Mouse (Mus musculus) intestine, embryonic 16.5 days (tissue): Measurements from ENCODE around the gene Dmrta2. TPM values are rescaled to one million over a fixed set of nuclear protein-coding genes. Genes with fewer than 3 reads are reported as not detected.

Source experiments
- ATAC-seq: fragments of 200-750 bp; cut with Nextera tagmentation; 2 replicates; pipeline ENCODE4 v1.8.0; 2017; ENCODE audit warnings: moderate TSS enrichment, moderate library complexity
- H3K27ac ChIP-seq: fragments of 300-500 bp; sonication (generic); 2 replicates; pipeline ENCODE4 v1.5.1; 2014; ENCODE audit warnings: mild to moderate bottlenecking, low read length
- H3K27me3 ChIP-seq: fragments of 300-500 bp; sonication (generic); replicated peaks from 2 replicates; pipeline ENCODE4 v1.6.1; 2014; ENCODE audit warnings: low read length, control low read depth, mixed read lengths; ENCODE audit not compliant: control insufficient read depth, insufficient read depth
- H3K36me3 ChIP-seq: fragments of 300-500 bp; sonication (generic); 2 replicates; pipeline ENCODE4 v1.6.1; 2014; ENCODE audit warnings: low read length, control low read depth; ENCODE audit not compliant: control insufficient read depth, insufficient read depth
- H3K4me1 ChIP-seq: fragments of 300-500 bp; sonication (generic); 2 replicates; pipeline ENCODE4 v1.6.1; 2014; ENCODE audit warnings: low read length, control low read depth, mixed read lengths; ENCODE audit not compliant: control insufficient read depth, insufficient read depth
- H3K4me2 ChIP-seq: fragments of 300-500 bp; sonication (generic); 2 replicates; pipeline ENCODE4 v1.6.1; 2014; ENCODE audit warnings: low read depth, low read length, control low read depth
- H3K4me3 ChIP-seq: fragments of 300-500 bp; sonication (generic); 2 replicates; pipeline ENCODE4 v1.5.1; 2014; ENCODE audit warnings: mild to moderate bottlenecking, low read length
- H3K9ac ChIP-seq: fragments of 300-500 bp; sonication (generic); 2 replicates; pipeline ENCODE4 v1.6.1; 2014; ENCODE audit warnings: low read depth, low read length
- H3K9me3 ChIP-seq: fragments of 300-500 bp; sonication (generic); 2 replicates; pipeline ENCODE4 v1.6.1; 2016; ENCODE audit warnings: low read length, control low read depth; ENCODE audit not compliant: control insufficient read depth
- WGBS: fragments of 180-500 bp; shearing (Covaris S2); extraction: QIAGEN DNeasy Blood & Tissue Kit; methylation state at CpG from one replicate; pipeline ENCODE4 v1.1.7; 2014; 5-methylcytosine and 5-hydroxymethylcytosine counted together
- polyA plus RNA-seq: library from polyadenylated mRNA; unstranded; fragments of >200 nt; fragmentation: Nextera tagmentation; extraction: Ambion mirVana; gene quantifications from 2 replicates; pipeline ENCODE4 v1.2.1, GENCODE M21; 2015

The Dmrta2 gene
- polyA plus RNA-seq = 0.07 TPM in 1 of 2 replicates, not detected in the other

GRCm38 (mm10) chr4:109977148-109978067 lies at the start of gene Dmrta2:
Gene Dmrta2 (plus strand): TSS chr4:109978053.
- Histone ChIP-seq H3K9ac (no peak within 1 kb of the TSS), H3K36me3 (no peaks in the 10 kb centered on the region), H3K4me1 (peaks cover 20% of the 10 kb centered on the region), H3K4me3 (peak within 1 kb of the TSS; percentile 37), H3K27ac (no peak within 1 kb of the TSS), H3K4me2 (peak within 1 kb of the TSS; percentile 46), H3K27me3 (peaks cover 91% of the 10 kb centered on the region), H3K9me3 (peaks cover 7% of the 10 kb centered on the region; the same call in 1 of the 2 replicates)
- ATAC-seq = no peak
- WGBS = under 1% methylated on average over 64 of the region's 64 CpGs

- ATAC-seq = no peak
- Histone ChIP-seq H3K4me2 (no peak overlapping the region), H3K27ac (no peak overlapping the region), H3K27me3 (no peaks in the 10 kb centered on the region), H3K9ac (no peak overlapping the region), H3K9me3 (no peaks in the 10 kb centered on the region), H3K36me3 (0 out of 2 replicates have a peak, but pooled peaks cover 3% of the 10 kb centered on the region), H3K4me1 (no peaks in the 10 kb centered on the region), H3K4me3 (no peak overlapping the region)
- 94% methylated on average over 1 of the region's 1 CpGs for WGBS
These were observed 48.8 kb upstream of the Dmrta2 start for GRCm38 (mm10) chr4:109929058-109929457.

- 100% methylated on average over 1 of the region's 1 CpGs for WGBS
- no peak overlapping the region for H3K27ac ChIP-seq
These were observed 47.4 kb upstream of the Dmrta2 start for GRCm38 (mm10) chr4:109930445-109930844.

DNA sequence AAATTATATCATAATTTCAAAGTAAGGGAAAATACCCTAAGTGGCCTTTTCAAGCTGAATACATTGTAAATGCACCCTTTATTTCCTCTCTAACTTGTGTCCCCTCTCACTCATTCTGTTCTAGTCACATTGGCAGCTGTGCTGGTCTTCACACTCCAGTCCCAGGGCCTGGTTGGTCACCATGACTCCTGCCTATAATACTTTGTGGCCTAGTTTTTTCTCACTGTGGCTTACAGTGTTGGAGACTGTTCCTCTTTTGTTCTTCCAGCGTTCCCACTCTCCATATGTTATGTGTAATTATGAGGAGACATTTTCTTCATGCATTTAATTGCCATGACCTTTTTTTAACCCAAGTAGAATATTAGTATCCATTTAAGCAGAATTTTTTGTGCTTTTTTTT lies 46.9 kb upstream of the Dmrta2 start:
- H3K9me3 ChIP-seq = no peaks in the 10 kb centered on the region
- H3K9ac ChIP-seq = no peak overlapping the region
- no peak overlapping the region for H3K27ac ChIP-seq
- H3K36me3 ChIP-seq = 0 out of 2 replicates have a peak, but pooled peaks cover 3% of the 10 kb centered on the region
- no peak for ATAC-seq
- no peaks in the 10 kb centered on the region for H3K4me1 ChIP-seq
- no peaks in the 10 kb centered on the region for H3K27me3 ChIP-seq
- WGBS = 93% methylated on average over 1 of the region's 1 CpGs
- H3K4me3 ChIP-seq = no peak overlapping the region
- H3K4me2 ChIP-seq = no peak overlapping the region

More at GRCm38 (mm10) chr4:109930445-109930844, 47.4 kb upstream of the Dmrta2 start:
- Histone ChIP-seq H3K36me3 (0 out of 2 replicates have a peak, but pooled peaks cover 3% of the 10 kb centered on the region), H3K9ac (no peak overlapping the region), H3K4me3 (no peak overlapping the region), H3K4me2 (no peak overlapping the region), H3K9me3 (no peaks in the 10 kb centered on the region), H3K27me3 (no peaks in the 10 kb centered on the region), H3K4me1 (no peaks in the 10 kb centered on the region)
- ATAC-seq = no peak

DNA sequence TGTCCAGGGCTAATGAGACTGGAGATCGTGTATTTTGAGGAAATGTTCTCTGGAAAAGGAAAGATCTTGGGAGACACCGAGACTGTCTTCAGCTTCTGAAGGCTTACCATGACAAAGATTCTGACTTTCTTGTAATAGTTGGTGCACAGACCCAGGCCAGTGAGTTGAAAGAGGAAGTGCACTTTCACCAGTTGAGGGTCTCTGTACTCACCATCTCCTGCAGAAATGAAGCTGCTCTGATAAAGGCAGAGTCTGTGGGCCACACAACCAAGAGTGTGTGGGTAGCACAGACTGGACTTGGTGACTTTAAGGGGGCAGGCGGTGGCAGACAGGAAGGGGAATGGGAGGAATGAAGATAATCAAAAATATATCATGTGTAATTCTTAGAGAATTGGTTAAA lies 41.3 kb upstream of the Dmrta2 start:
- no peak overlapping the region for H3K4me3 ChIP-seq
- H3K4me1 ChIP-seq = no peaks in the 10 kb centered on the region
- ATAC-seq = no peak
- H3K36me3 ChIP-seq = no peaks in the 10 kb centered on the region
- H3K4me2 ChIP-seq = no peak overlapping the region
- H3K9me3 ChIP-seq = no peaks in the 10 kb centered on the region
- no peaks in the 10 kb centered on the region for H3K27me3 ChIP-seq
- H3K9ac ChIP-seq = no peak overlapping the region
- whole genome bisulfite sequencing = 92% methylated on average over 3 of the region's 3 CpGs
- no peak overlapping the region for H3K27ac ChIP-seq

GRCm38 (mm10) chr4:109939291-109939690 lies 38.6 kb upstream of the Dmrta2 start:
- Histone ChIP-seq H3K27me3 (no peaks in the 10 kb centered on the region), H3K4me2 (no peak overlapping the region), H3K27ac (no peak overlapping the region), H3K4me1 (no peaks in the 10 kb centered on the region), H3K9me3 (no peaks in the 10 kb centered on the region), H3K36me3 (no peaks in the 10 kb centered on the region), H3K9ac (no peak overlapping the region), H3K4me3 (no peak overlapping the region)
- ATAC-seq = no peak

GRCm38 (mm10) chr4:109945554-109945953 lies 32.3 kb upstream of the Dmrta2 start:
- H3K27me3 ChIP-seq = no peaks in the 10 kb centered on the region
- H3K27ac ChIP-seq = no peak overlapping the region
- no peak for ATAC-seq
- WGBS = 96% methylated on average over 1 of the region's 1 CpGs
- H3K4me3 ChIP-seq = no peak overlapping the region
- no peaks in the 10 kb centered on the region for H3K4me1 ChIP-seq
- no peaks in the 10 kb centered on the region for H3K9me3 ChIP-seq
- H3K9ac ChIP-seq = no peak overlapping the region
- no peak overlapping the region for H3K4me2 ChIP-seq
- no peaks in the 10 kb centered on the region for H3K36me3 ChIP-seq

DNA sequence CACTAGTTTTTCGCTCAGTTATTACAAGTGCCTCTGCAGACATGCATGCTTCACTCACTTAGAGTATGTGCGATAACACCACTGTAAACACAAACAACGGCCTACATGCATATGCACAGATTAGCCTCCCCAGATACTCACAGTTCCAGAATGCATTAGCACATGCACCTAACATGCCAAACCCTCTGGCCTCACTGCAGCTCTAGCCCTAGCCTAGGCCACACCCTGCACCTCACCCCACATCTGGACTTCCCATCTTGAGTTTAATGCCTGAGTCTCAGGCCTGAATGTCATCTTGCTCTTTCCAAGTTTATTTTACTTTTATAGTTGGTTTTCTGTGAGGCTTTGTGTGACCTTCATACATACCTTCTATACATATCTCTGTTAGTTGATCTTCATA lies 28.5 kb upstream of the Dmrta2 start:
- H3K36me3 ChIP-seq = no peaks in the 10 kb centered on the region
- WGBS = 94% methylated on average over 3 of the region's 3 CpGs
- no peak overlapping the region for H3K4me3 ChIP-seq

GRCm38 (mm10) chr4:109953509-109953908 lies 24.3 kb upstream of the Dmrta2 start:
- 96% methylated on average over 1 of the region's 1 CpGs for WGBS
- Histone ChIP-seq H3K36me3 (no peaks in the 10 kb centered on the region), H3K27ac (no peak overlapping the region), H3K4me2 (no peak overlapping the region), H3K9ac (no peak overlapping the region), H3K4me3 (no peak overlapping the region), H3K9me3 (no peaks in the 10 kb centered on the region), H3K4me1 (no peaks in the 10 kb centered on the region), H3K27me3 (no peaks in the 10 kb centered on the region)
- no peak for ATAC-seq

More for the DNA sequence above, 28.5 kb upstream of the Dmrta2 start:
- no peak overlapping the region for H3K4me2 ChIP-seq
- H3K27ac ChIP-seq = no peak overlapping the region
- ATAC-seq = no peak
- no peaks in the 10 kb centered on the region for H3K27me3 ChIP-seq
- H3K4me1 ChIP-seq = no peaks in the 10 kb centered on the region
- no peak overlapping the region for H3K9ac ChIP-seq
- no peaks in the 10 kb centered on the region for H3K9me3 ChIP-seq
